9 mouse cellular contexts compared by ENCODE assay signal in genomic region chr2:118749341-118749884, GRCm38 (mm10). TPM values are rescaled to one million over a fixed set of nuclear protein-coding genes. Genes with fewer than 3 reads are reported as not detected.
A peak's percentile ranks its signal among the peaks of the same experiment; 100 is the strongest.
DNase-seq lines count a peak whose midpoint lies in the region; ATAC-seq and TF ChIP-seq lines count a peak whose summit lies in the region.
"Had no signal": no experiment of that assay in that cellular context is flagged by ENCODE, and none has a peak within 500 bp of the region (broad histone marks: within the 10 kb centered on the region; RNA-seq: fewer than 3 reads in every experiment).

No protein-coding gene starts in this region.

- H3K4me3 ChIP-seq in heart, postnatal 0 days (ENCODE audit: low read depth, low read length): no peak overlapping the region
- H3K4me3 ChIP-seq in midbrain, embryonic 11.5 days (ENCODE audit: low read depth, low read length): no peak overlapping the region

- peak overlapping the region; percentile 25 for H3K4me2 ChIP-seq in heart, postnatal 0 days (ENCODE audit: low read depth, low read length)
- no peak overlapping the region for H3K4me2 ChIP-seq in midbrain, embryonic 11.5 days

- H3K36me3 ChIP-seq in heart, postnatal 0 days (replicated peaks; ENCODE audit: control insufficient read depth, insufficient read depth, low read length): peaks cover 9% of the 10 kb centered on the region
- H3K36me3 ChIP-seq in midbrain, embryonic 11.5 days (ENCODE audit: control insufficient read depth, insufficient read depth, low read length): peaks cover 2% of the 10 kb centered on the region; the same call in 1 of the 2 replicates

- DNase-seq in ES-CJ7 (ENCODE audit: low read depth, low spot score) (peak; percentile 52), ZHBTc4 (ENCODE audit: low read depth, low spot score) (peak; percentile 29)
- DNase-seq in heart, postnatal 0 days (ENCODE audit: low spot score): no peak
- DNase-seq in midbrain, embryonic 11.5 days (ENCODE audit: low spot score, missing footprints): peak; percentile 85
- DNase-seq in layer of hippocampus, adult 9-10 months (ENCODE audit: low spot score): no peak

- H3K4me1 ChIP-seq in heart, postnatal 0 days (ENCODE audit: control insufficient read depth, insufficient read depth): peaks cover 57% of the 10 kb centered on the region
- peaks cover 26% of the 10 kb centered on the region for H3K4me1 ChIP-seq in midbrain, embryonic 11.5 days (ENCODE audit: control insufficient read depth, insufficient read depth, low read length)

- no peaks in the 10 kb centered on the region for H3K27me3 ChIP-seq in heart, postnatal 0 days (ENCODE audit: control insufficient read depth, insufficient read depth, low read length)
- H3K27me3 ChIP-seq in midbrain, embryonic 11.5 days (ENCODE audit: control insufficient read depth, insufficient read depth, low read length): peaks cover 1% of the 10 kb centered on the region; the same call in 1 of the 2 replicates

- H3K9ac ChIP-seq in heart, postnatal 0 days (replicated peaks; ENCODE audit: low read depth, low read length): no peak overlapping the region
- peak overlapping the region; percentile 24; the same call in 1 of the 2 replicates for H3K9ac ChIP-seq in midbrain, embryonic 11.5 days (ENCODE audit: low read length)

- peak overlapping the region; percentile 84 for H3K27ac ChIP-seq in heart, postnatal 0 days (ENCODE audit: low read depth)
- H3K27ac ChIP-seq in midbrain, embryonic 11.5 days (ENCODE audit: low read depth, low read length): no peak overlapping the region
- H3K27ac ChIP-seq: macrophage had no signal

- ATAC-seq in heart, postnatal 0 days (ENCODE audit: insufficient read depth, low read depth): no peak
- ATAC-seq in midbrain, embryonic 11.5 days (ENCODE audit: low FRiP score): no peak
- ATAC-seq in granulocyte monocyte progenitor cell, adult 5-6 weeks (replicated peaks; ENCODE audit: poor library complexity, severe bottlenecking): no peak
- ATAC-seq in megakaryocyte-erythroid progenitor cell, adult 5-6 weeks (replicated peaks; ENCODE audit: low FRiP score, low TSS enrichment, poor library complexity, severe bottlenecking): no peak

- WGBS in heart, postnatal 0 days: 52% methylated on average over 10 of the region's 10 CpGs
- WGBS in midbrain, embryonic 11.5 days: 25% methylated on average over 10 of the region's 10 CpGs

- TF ChIP-seq CTCF in heart, postnatal 0 days (IDR thresholded peaks at IDR 0.05; ENCODE audit: low read depth): 0 out of 2 replicates have a peak, but pooled peaks have one; percentile 4

- no peaks in the 10 kb centered on the region for H3K9me3 ChIP-seq in heart, postnatal 0 days (replicated peaks; ENCODE audit: control insufficient read depth, low read length)
- H3K9me3 ChIP-seq in midbrain, embryonic 11.5 days (ENCODE audit: control insufficient read depth, low read length): no peaks in the 10 kb centered on the region

- no peak for TF ChIP-seq EP300 in heart, postnatal 0 days (IDR thresholded peaks at IDR 0.05; ENCODE audit: low read depth)

RNA-seq across cellular contexts. Expression of gene Inafm2, which starts 3.9 kb away (rescaled TPM):
- total RNA-seq in heart, postnatal 0 days (2014; rRNA removed; ENCODE audit: low replicate concordance): 39.4 and 44.2 TPM in 2 replicates
- 39.9 and 48.4 TPM in 2 replicates for polyA plus RNA-seq in heart, postnatal 0 days (2015; fragmentation: Nextera tagmentation; extraction: Ambion mirVana)
- polyA plus RNA-seq in midbrain, embryonic 11.5 days (2014; fragmentation: Nextera tagmentation; extraction: Ambion mirVana): 36.0 and 39.9 TPM in 2 replicates
- total RNA-seq in granulocyte monocyte progenitor cell, adult 5-6 weeks (2014; fragmentation: Nextera tagmentation): 27.9 and 30.3 TPM in 2 replicates
- total RNA-seq in granulocyte monocyte progenitor cell, adult 5-6 weeks (2017): 15.0 and 24.8 TPM in 2 replicates
- 14.5 and 20.5 TPM in 2 replicates for total RNA-seq in megakaryocyte-erythroid progenitor cell, adult 5-6 weeks (2014; fragmentation: Nextera tagmentation)
- 10.1 and 13.9 TPM in 2 replicates for total RNA-seq in megakaryocyte-erythroid progenitor cell, adult 5-6 weeks (2017)

RNA-seq across cellular contexts. Expression of gene Ccdc9b, which starts 13.0 kb away (rescaled TPM):
- 5.7 and 6.8 TPM in 2 replicates for total RNA-seq in heart, postnatal 0 days (2014; rRNA removed; ENCODE audit: low replicate concordance)
- polyA plus RNA-seq in heart, postnatal 0 days (2015; fragmentation: Nextera tagmentation; extraction: Ambion mirVana): 3.3 and 3.4 TPM in 2 replicates
- polyA plus RNA-seq in midbrain, embryonic 11.5 days (2014; fragmentation: Nextera tagmentation; extraction: Ambion mirVana): 0.86 and 0.92 TPM in 2 replicates
- 0.92 and 2.3 TPM in 2 replicates for total RNA-seq in granulocyte monocyte progenitor cell, adult 5-6 weeks (2014; fragmentation: Nextera tagmentation)
- total RNA-seq in granulocyte monocyte progenitor cell, adult 5-6 weeks (2017): 0.26 and 0.82 TPM in 2 replicates
- 0.27 and 1.5 TPM in 2 replicates for total RNA-seq in megakaryocyte-erythroid progenitor cell, adult 5-6 weeks (2014; fragmentation: Nextera tagmentation)
- total RNA-seq in megakaryocyte-erythroid progenitor cell, adult 5-6 weeks (2017): 0.09 and 1.3 TPM in 2 replicates

RNA-seq across cellular contexts. Expression of gene Plcb2, which starts 21.2 kb away (rescaled TPM):
- 1.6 and 7.6 TPM in 2 replicates for total RNA-seq in heart, postnatal 0 days (2014; rRNA removed; ENCODE audit: low replicate concordance)
- 2.0 and 2.6 TPM in 2 replicates for polyA plus RNA-seq in heart, postnatal 0 days (2015; fragmentation: Nextera tagmentation; extraction: Ambion mirVana)
- polyA plus RNA-seq in midbrain, embryonic 11.5 days (2014; fragmentation: Nextera tagmentation; extraction: Ambion mirVana): 0.20 and 0.33 TPM in 2 replicates
- 99.1 and 108 TPM in 2 replicates for total RNA-seq in granulocyte monocyte progenitor cell, adult 5-6 weeks (2014; fragmentation: Nextera tagmentation)
- total RNA-seq in granulocyte monocyte progenitor cell, adult 5-6 weeks (2017): 54.3 and 70.7 TPM in 2 replicates
- total RNA-seq in megakaryocyte-erythroid progenitor cell, adult 5-6 weeks (2014; fragmentation: Nextera tagmentation): 12.9 and 24.3 TPM in 2 replicates
- total RNA-seq in megakaryocyte-erythroid progenitor cell, adult 5-6 weeks (2017): 6.2 and 16.3 TPM in 2 replicates

RNA-seq across cellular contexts. Expression of gene Phgr1, which starts 23.2 kb away (rescaled TPM):
- total RNA-seq in heart, postnatal 0 days (2014; rRNA removed; ENCODE audit: low replicate concordance): not detected in 2 replicates
- polyA plus RNA-seq in heart, postnatal 0 days (2015; fragmentation: Nextera tagmentation; extraction: Ambion mirVana): not detected in 2 replicates
- not detected in 2 replicates for polyA plus RNA-seq in midbrain, embryonic 11.5 days (2014; fragmentation: Nextera tagmentation; extraction: Ambion mirVana)
- total RNA-seq in granulocyte monocyte progenitor cell, adult 5-6 weeks (2014; fragmentation: Nextera tagmentation): not detected in 2 replicates
- not detected in 2 replicates for total RNA-seq in granulocyte monocyte progenitor cell, adult 5-6 weeks (2017)
- not detected in 2 replicates for total RNA-seq in megakaryocyte-erythroid progenitor cell, adult 5-6 weeks (2014; fragmentation: Nextera tagmentation)
- not detected in 2 replicates for total RNA-seq in megakaryocyte-erythroid progenitor cell, adult 5-6 weeks (2017)
- total RNA-seq: left cerebral cortex, adult 8-10 months had no signal
- polyA plus RNA-seq: macrophage had no signal

RNA-seq across cellular contexts. Expression of gene Disp2, which starts 30.1 kb away (rescaled TPM):
- total RNA-seq in heart, postnatal 0 days (2014; rRNA removed; ENCODE audit: low replicate concordance): 0.19 and 0.38 TPM in 2 replicates
- 0.03 and 0.07 TPM in 2 replicates for polyA plus RNA-seq in heart, postnatal 0 days (2015; fragmentation: Nextera tagmentation; extraction: Ambion mirVana)
- polyA plus RNA-seq in midbrain, embryonic 11.5 days (2014; fragmentation: Nextera tagmentation; extraction: Ambion mirVana): 7.8 and 8.0 TPM in 2 replicates
- total RNA-seq in granulocyte monocyte progenitor cell, adult 5-6 weeks (2014; fragmentation: Nextera tagmentation): not detected in 2 replicates
- total RNA-seq in granulocyte monocyte progenitor cell, adult 5-6 weeks (2017): not detected in 2 replicates
- not detected in 2 replicates for total RNA-seq in megakaryocyte-erythroid progenitor cell, adult 5-6 weeks (2014; fragmentation: Nextera tagmentation)
- not detected in 2 replicates for total RNA-seq in megakaryocyte-erythroid progenitor cell, adult 5-6 weeks (2017)
- polyA plus RNA-seq: macrophage had no signal

Comparison
In these comparisons a context has a peak if more than half of its experiments do, and no peak if none do; other contexts are left out.
1. DNase-seq: peak in ES-CJ7 (single experiment), ZHBTc4 (single experiment) and midbrain, embryonic 11.5 days (single experiment); none in heart, postnatal 0 days (single experiment) and layer of hippocampus, adult 9-10 months (single experiment).